Mouse (Mus musculus): ENCODE results near the gene Btnl2. TPM values are rescaled to one million over a fixed set of nuclear protein-coding genes. Genes with fewer than 3 reads are reported as not detected.

Btnl2 gene
- polyA plus RNA-seq, 1 experiment from 2014 or later: not detected

Other genes starting within 250 kb of the Btnl2 start
- gene H2-DMa, start 235.3 kb upstream of the Btnl2 start, polyA plus RNA-seq (2015; fragmentation: Nextera tagmentation; extraction: Ambion mirVana): 8.7 and 10.0 TPM in 2 replicates
- gene Brd2, start 232.2 kb upstream of the Btnl2 start, polyA plus RNA-seq (2015; fragmentation: Nextera tagmentation; extraction: Ambion mirVana): 124 and 125 TPM in 2 replicates
- 0.20 TPM in 1 of 2 replicates, not detected in the other for gene H2-DMb2, start 211.5 kb upstream of the Btnl2 start, polyA plus RNA-seq (2015; fragmentation: Nextera tagmentation; extraction: Ambion mirVana)
- gene H2-DMb1, start 201.8 kb upstream of the Btnl2 start, polyA plus RNA-seq (2015; fragmentation: Nextera tagmentation; extraction: Ambion mirVana): 0.20 TPM in 1 of 2 replicates, not detected in the other
- 0.84 and 0.94 TPM in 2 replicates for gene Tap1, start 167.3 kb upstream of the Btnl2 start, polyA plus RNA-seq (2015; fragmentation: Nextera tagmentation; extraction: Ambion mirVana)
- 0.43 and 0.73 TPM in 2 replicates for gene Psmb9, start 167.1 kb upstream of the Btnl2 start, polyA plus RNA-seq (2015; fragmentation: Nextera tagmentation; extraction: Ambion mirVana)
- 0.65 and 1.6 TPM in 2 replicates for gene Psmb8, start 157.1 kb upstream of the Btnl2 start, polyA plus RNA-seq (2015; fragmentation: Nextera tagmentation; extraction: Ambion mirVana)
- 0.76 and 0.87 TPM in 2 replicates for gene Tap2, start 151.3 kb upstream of the Btnl2 start, polyA plus RNA-seq (2015; fragmentation: Nextera tagmentation; extraction: Ambion mirVana)
- gene H2-Ob, start 115.9 kb upstream of the Btnl2 start, polyA plus RNA-seq (2015; fragmentation: Nextera tagmentation; extraction: Ambion mirVana): not detected in 2 replicates
- gene H2-Ab1, start 97.1 kb upstream of the Btnl2 start, polyA plus RNA-seq (2015; fragmentation: Nextera tagmentation; extraction: Ambion mirVana): 1.4 and 1.5 TPM in 2 replicates
- 0.21 TPM in 1 of 2 replicates, not detected in the other for gene H2-Aa, start 67.0 kb upstream of the Btnl2 start, polyA plus RNA-seq (2015; fragmentation: Nextera tagmentation; extraction: Ambion mirVana)
- gene H2-Eb1, start 49.0 kb upstream of the Btnl2 start, polyA plus RNA-seq (2015; fragmentation: Nextera tagmentation; extraction: Ambion mirVana): 1.6 TPM in 2 replicates
- not detected in 2 replicates for gene H2-Eb2, start 29.2 kb upstream of the Btnl2 start, polyA plus RNA-seq (2015; fragmentation: Nextera tagmentation; extraction: Ambion mirVana)
- gene Btnl1, start 22.3 kb downstream of the Btnl2 start, polyA plus RNA-seq (2015; fragmentation: Nextera tagmentation; extraction: Ambion mirVana): not detected in 2 replicates
- gene BC051142, start 44.0 kb downstream of the Btnl2 start, polyA plus RNA-seq (2015; fragmentation: Nextera tagmentation; extraction: Ambion mirVana): 2.4 and 2.6 TPM in 2 replicates
- gene Btnl4, start 122.5 kb downstream of the Btnl2 start, polyA plus RNA-seq (2015; fragmentation: Nextera tagmentation; extraction: Ambion mirVana): not detected in 2 replicates
- gene Btnl6, start 162.5 kb downstream of the Btnl2 start, polyA plus RNA-seq (2015; fragmentation: Nextera tagmentation; extraction: Ambion mirVana): not detected in 2 replicates
- 4.6 and 7.7 TPM in 2 replicates for gene Notch4, start 209.4 kb downstream of the Btnl2 start, polyA plus RNA-seq (2015; fragmentation: Nextera tagmentation; extraction: Ambion mirVana)
- gene Gpsm3, start 235.0 kb downstream of the Btnl2 start, polyA plus RNA-seq (2015; fragmentation: Nextera tagmentation; extraction: Ambion mirVana): 2.4 and 3.0 TPM in 2 replicates
- gene Pbx2, start 236.4 kb downstream of the Btnl2 start, polyA plus RNA-seq (2015; fragmentation: Nextera tagmentation; extraction: Ambion mirVana): 10.2 and 10.5 TPM in 2 replicates
- 2.3 and 2.5 TPM in 2 replicates for gene Ager, start 243.0 kb downstream of the Btnl2 start, polyA plus RNA-seq (2015; fragmentation: Nextera tagmentation; extraction: Ambion mirVana)
- 302 TPM in 2 replicates for gene Rnf5, start 248.9 kb downstream of the Btnl2 start, polyA plus RNA-seq (2015; fragmentation: Nextera tagmentation; extraction: Ambion mirVana)
- 74.4 and 77.6 TPM in 2 replicates for gene Agpat1, start 249.4 kb downstream of the Btnl2 start, polyA plus RNA-seq (2015; fragmentation: Nextera tagmentation; extraction: Ambion mirVana)

All from forebrain, embryonic 13.5 days (tissue).